Mouse (Mus musculus) kidney, postnatal 0 days (tissue): ENCODE results near the gene Dnaic2. TPM values are rescaled to one million over a fixed set of nuclear protein-coding genes. Genes with fewer than 3 reads are reported as not detected.
A peak's percentile ranks its signal among the peaks of the same experiment; 100 is the strongest.

Experiments used
- ATAC-seq: fragments of 200-750 bp; cut with Nextera tagmentation; replicated peaks from 2 replicates; pipeline ENCODE4 v1.8.0; 2017; ENCODE audit warnings: low read depth, moderate number of reproducible peaks, moderate TSS enrichment, moderate library complexity; ENCODE audit not compliant: low FRiP score
- DNase-seq: peaks from one replicate; pipeline ENCODE4 v3.0.0-alpha.2; 2016; ENCODE audit warnings: low spot score
- H3K27ac ChIP-seq: fragments of 300-500 bp; sonication (generic); 2 replicates; pipeline ENCODE4 v1.5.1; 2014; ENCODE audit warnings: mild to moderate bottlenecking
- H3K27me3 ChIP-seq: fragments of 300-500 bp; sonication (generic); 2 replicates; pipeline ENCODE4 v1.6.1; 2014; ENCODE audit warnings: low read length, mixed read lengths; ENCODE audit not compliant: insufficient read depth
- H3K36me3 ChIP-seq: fragments of 300-500 bp; sonication (generic); 2 replicates; pipeline ENCODE4 v1.6.1; 2014; ENCODE audit warnings: low read length, mixed read lengths; ENCODE audit not compliant: insufficient read depth
- H3K4me1 ChIP-seq: fragments of 300-500 bp; sonication (generic); replicated peaks from 2 replicates; pipeline ENCODE4 v1.6.1; 2014; ENCODE audit warnings: antibody characterized with exemption, low read length, mixed read lengths; ENCODE audit not compliant: insufficient read depth
- H3K4me2 ChIP-seq: fragments of 300-500 bp; sonication (generic); 2 replicates; pipeline ENCODE4 v1.6.1; 2014; ENCODE audit warnings: mild to moderate bottlenecking, low read length, moderate library complexity, mixed read lengths
- H3K4me3 ChIP-seq: fragments of 300-500 bp; sonication (generic); replicated peaks from 2 replicates; pipeline ENCODE4 v1.5.1; 2014; ENCODE audit warnings: low read depth, low read length
- H3K9ac ChIP-seq: fragments of 300-500 bp; sonication (generic); 2 replicates; pipeline ENCODE4 v1.6.1; 2014; ENCODE audit warnings: low read depth, low read length
- H3K9me3 ChIP-seq: fragments of 300-500 bp; sonication (generic); replicated peaks from 2 replicates; pipeline ENCODE4 v1.6.1; 2016; ENCODE audit warnings: low read length, inconsistent platforms, mixed read lengths
- CTCF ChIP-seq: IDR thresholded peaks from 2 replicates; pipeline ENCODE4 v1.5.1; 2016; ENCODE audit warnings: antibody characterized with exemption, low read depth, mild to moderate bottlenecking, moderate library complexity
- WGBS: fragments of 180-500 bp; shearing (Covaris S2); extraction: QIAGEN DNeasy Blood & Tissue Kit; methylation state at CpG from one replicate; pipeline ENCODE4 v1.1.7; 2014; 5-methylcytosine and 5-hydroxymethylcytosine counted together
- polyA plus RNA-seq: library from polyadenylated mRNA; unstranded; fragments of >200 nt; fragmentation: Nextera tagmentation; extraction: Ambion mirVana; gene quantifications from 2 replicates; pipeline ENCODE4 v1.2.1, GENCODE M21; 2015

The Dnaic2 gene
- polyA plus RNA-seq, 1 experiment from 2014 or later = 0.43 TPM

DNA sequence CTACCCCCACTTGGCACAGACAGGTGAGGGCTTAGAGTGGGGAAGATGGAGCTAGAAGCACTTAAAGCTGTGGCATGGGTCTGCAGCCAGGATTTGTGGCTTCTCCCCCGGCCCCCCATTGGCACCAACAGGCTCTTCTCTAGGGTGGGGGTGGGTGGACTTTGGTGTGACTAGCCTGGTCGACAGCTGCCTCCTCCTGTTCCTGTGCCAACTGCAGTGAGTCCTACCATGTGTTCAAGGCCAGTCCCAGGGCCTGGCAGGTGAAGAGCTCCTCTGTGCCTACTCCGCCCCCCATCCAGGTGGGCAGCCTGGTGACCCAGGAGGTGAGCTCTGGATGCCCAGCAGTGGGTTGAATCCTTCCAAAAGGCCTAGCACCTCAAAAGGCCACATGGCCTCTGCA is 60.4 kb downstream of the Dnaic2 start:
- H3K9me3 ChIP-seq = no peaks in the 10 kb centered on the region
- H3K4me2 ChIP-seq = no peak overlapping the region
- DNase-seq (no peak), ATAC-seq (no peak)
- H3K36me3 ChIP-seq = no peaks in the 10 kb centered on the region
- peaks cover 56% of the 10 kb centered on the region for H3K27me3 ChIP-seq
- H3K4me3 ChIP-seq = no peak overlapping the region
- whole genome bisulfite sequencing = 84% methylated on average over 3 of the region's 3 CpGs
- no peak overlapping the region for H3K27ac ChIP-seq
- H3K9ac ChIP-seq = no peak overlapping the region
- H3K4me1 ChIP-seq = peaks cover 12% of the 10 kb centered on the region; the same call in 1 of the 2 replicates
- TF ChIP-seq CTCF = no peak

DNA sequence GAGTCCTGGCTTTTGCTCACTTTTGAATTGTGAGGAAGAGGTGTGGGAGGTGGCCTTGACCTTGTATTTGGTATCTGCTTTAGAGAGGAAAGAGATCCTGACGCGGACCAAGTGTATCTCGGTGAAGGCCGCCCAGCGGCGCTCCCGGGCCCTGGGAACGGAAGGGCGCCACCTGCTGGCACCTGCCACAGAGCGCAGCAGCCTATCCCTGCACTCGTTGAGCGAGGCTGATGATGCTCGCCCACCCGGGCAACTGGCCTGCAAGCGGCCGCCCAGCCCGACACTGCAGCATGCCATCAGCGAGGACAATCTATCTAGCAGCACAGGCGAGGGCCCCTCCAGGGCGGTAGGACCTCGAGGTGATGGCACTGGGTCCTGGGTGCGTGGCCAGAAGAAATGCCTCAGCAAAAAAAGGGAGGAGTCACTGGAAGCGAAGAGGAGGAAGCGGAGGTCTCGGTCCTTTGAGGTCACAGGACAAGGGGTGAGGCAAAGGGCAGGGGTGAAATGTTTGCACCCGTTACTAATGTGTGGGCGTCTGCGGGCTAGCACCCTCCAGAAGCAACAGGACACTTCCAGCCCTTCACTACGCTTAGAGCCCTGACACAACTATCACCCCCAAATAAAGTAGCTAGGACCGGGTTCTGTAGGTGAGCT is 62.0 kb downstream of the Dnaic2 start:
- no peak overlapping the region for H3K4me3 ChIP-seq
- peak; percentile 95 for TF ChIP-seq CTCF
- DNase-seq = peak; percentile 78
- no peak overlapping the region for H3K27ac ChIP-seq
- no peak overlapping the region for H3K9ac ChIP-seq
- WGBS = 7% methylated on average over 30 of the region's 30 CpGs
- H3K4me1 ChIP-seq = peaks cover 14% of the 10 kb centered on the region; the same call in 1 of the 2 replicates
- H3K9me3 ChIP-seq = no peaks in the 10 kb centered on the region
- peak; percentile 34; the same call in 1 of the 2 replicates for ATAC-seq
- H3K4me2 ChIP-seq = peak overlapping the region; percentile 34
- H3K36me3 ChIP-seq = no peaks in the 10 kb centered on the region
- peaks cover 66% of the 10 kb centered on the region for H3K27me3 ChIP-seq

DNA sequence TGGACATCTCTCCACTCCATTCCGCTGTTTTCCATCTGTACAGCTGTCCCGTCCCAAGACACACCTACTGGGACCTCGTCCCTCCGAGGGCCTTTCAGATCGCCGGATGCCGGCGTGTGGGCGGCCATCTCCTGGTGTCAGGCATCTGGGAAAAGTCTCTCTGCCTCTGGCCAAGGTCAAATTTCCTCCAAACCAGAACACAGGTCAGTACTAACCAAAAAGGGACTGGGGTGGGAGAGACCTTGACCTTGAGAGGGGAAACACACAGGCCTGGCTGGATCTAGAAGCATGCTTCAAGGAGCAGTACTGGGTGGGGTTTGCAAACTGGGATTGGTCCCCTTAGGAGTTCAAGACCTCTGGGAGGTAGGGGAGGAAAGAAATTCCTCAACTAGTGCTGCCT is 62.5 kb downstream of the Dnaic2 start:
- no peak overlapping the region for H3K4me2 ChIP-seq
- H3K9ac ChIP-seq = no peak overlapping the region
- no peak overlapping the region for H3K4me3 ChIP-seq
- H3K36me3 ChIP-seq = no peaks in the 10 kb centered on the region
- TF ChIP-seq CTCF = no peak
- H3K27ac ChIP-seq = no peak overlapping the region
- H3K4me1 ChIP-seq = peaks cover 16% of the 10 kb centered on the region; the same call in 1 of the 2 replicates
- 31% methylated on average over 9 of the region's 9 CpGs for WGBS
- ATAC-seq (no peak), DNase-seq (no peak)
- H3K9me3 ChIP-seq = no peaks in the 10 kb centered on the region
- peaks cover 66% of the 10 kb centered on the region for H3K27me3 ChIP-seq

DNA sequence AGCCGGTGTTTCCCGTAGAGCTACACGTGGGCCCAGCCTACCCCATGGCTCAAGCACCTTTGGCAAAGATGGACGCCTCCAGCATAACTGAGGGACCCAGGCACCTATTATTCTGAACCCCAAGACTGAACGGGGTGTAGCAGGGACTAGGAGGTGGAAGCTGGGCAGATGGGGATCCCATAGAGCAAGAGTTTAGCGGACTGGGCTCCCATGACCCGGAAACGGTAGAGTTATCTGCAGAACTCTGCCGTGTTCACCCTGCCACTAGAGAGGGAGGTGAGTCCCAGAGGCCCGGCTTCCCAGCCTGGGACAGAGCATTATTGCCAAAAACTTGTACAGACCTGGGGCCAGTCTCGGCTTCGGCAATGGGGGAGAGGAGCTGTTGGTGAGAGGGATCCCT is 63.0 kb downstream of the Dnaic2 start:
- Histone ChIP-seq H3K36me3 (no peaks in the 10 kb centered on the region), H3K9ac (no peak overlapping the region), H3K9me3 (no peaks in the 10 kb centered on the region), H3K4me1 (peaks cover 20% of the 10 kb centered on the region), H3K27ac (no peak overlapping the region), H3K27me3 (peaks cover 66% of the 10 kb centered on the region), H3K4me2 (no peak overlapping the region), H3K4me3 (no peak overlapping the region)
- WGBS = 74% methylated on average over 12 of the region's 12 CpGs
- no peak for TF ChIP-seq CTCF
- DNase-seq (no peak), ATAC-seq (no peak)

DNA sequence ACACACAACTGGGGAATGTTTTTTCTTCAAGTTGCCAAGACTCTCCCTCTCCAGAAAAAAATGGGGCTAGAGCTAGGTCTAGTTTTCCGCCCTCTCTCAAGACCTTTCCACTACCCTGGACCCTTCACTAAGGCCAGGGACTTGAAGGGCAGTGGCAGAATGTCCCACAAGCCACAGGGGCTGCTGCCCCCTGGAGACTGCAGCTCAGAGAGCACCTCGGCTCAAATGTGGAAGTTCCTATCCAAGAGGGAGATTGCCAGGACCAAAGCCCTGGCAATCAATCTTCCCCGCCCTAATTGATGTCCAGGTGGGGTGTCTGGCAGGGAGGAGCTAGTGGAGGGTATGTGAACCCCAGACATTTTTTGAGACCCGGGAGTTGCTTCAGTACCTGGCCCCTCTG is 63.6 kb downstream of the Dnaic2 start:
- WGBS = 38% methylated on average over 4 of the region's 4 CpGs
- H3K9me3 ChIP-seq = no peaks in the 10 kb centered on the region
- no peaks in the 10 kb centered on the region for H3K36me3 ChIP-seq
- H3K4me1 ChIP-seq = peaks cover 27% of the 10 kb centered on the region
- H3K9ac ChIP-seq = no peak overlapping the region
- DNase-seq (no peak), ATAC-seq (no peak)
- H3K27me3 ChIP-seq = peaks cover 64% of the 10 kb centered on the region
- H3K4me3 ChIP-seq = no peak overlapping the region
- no peak overlapping the region for H3K27ac ChIP-seq
- TF ChIP-seq CTCF = peak; percentile 52
- H3K4me2 ChIP-seq = no peak overlapping the region

DNA sequence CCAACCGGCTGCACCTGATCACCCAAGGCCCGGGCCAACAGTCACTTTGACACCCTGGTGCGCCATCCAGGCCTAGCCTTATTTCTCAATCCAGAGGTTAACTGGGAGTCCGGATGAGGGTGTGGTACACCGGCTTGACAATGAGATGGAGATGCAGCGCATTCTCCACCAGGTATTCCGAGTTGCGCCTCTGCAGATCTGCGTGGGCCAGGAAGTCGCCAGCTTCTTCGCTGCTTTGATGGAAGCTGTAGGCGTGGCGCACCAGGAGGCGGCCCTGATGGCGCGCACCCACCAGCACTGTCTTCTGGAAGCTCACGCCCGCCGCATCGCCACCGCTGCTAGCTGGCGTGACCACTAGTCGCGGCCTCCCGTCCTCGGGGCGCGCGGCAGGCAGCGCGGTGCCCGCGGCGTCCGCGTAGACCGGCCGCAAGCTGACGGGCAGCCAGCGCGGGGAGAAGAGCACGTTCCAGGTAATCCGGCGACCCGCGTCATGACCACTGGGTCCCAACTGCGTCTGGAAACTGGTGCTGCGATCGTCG is 64.2 kb downstream of the Dnaic2 start:
- TF ChIP-seq CTCF = no peak
- peak overlapping the region; percentile 37 for H3K4me3 ChIP-seq
- 3% methylated on average over 43 of the region's 50 CpGs for WGBS

More for the DNA sequence above, 64.2 kb downstream of the Dnaic2 start:
- DNase-seq (no peak), ATAC-seq (no peak)
- no peak overlapping the region for H3K27ac ChIP-seq
- H3K27me3 ChIP-seq = peaks cover 58% of the 10 kb centered on the region
- H3K9me3 ChIP-seq = no peaks in the 10 kb centered on the region
- H3K4me2 ChIP-seq = peak overlapping the region; percentile 73
- H3K9ac ChIP-seq = peak overlapping the region; percentile 27; the same call in 1 of the 2 replicates
- no peaks in the 10 kb centered on the region for H3K36me3 ChIP-seq
- H3K4me1 ChIP-seq = peaks cover 30% of the 10 kb centered on the region
